Mouse (Mus musculus): Measurements from ENCODE around the gene Wasl. TPM values are rescaled to one million over a fixed set of nuclear protein-coding genes. Genes with fewer than 3 reads are reported as not detected.

The Wasl gene
- polyA plus RNA-seq, 1 experiment from 2014 or later: 76.6 TPM

DNA sequence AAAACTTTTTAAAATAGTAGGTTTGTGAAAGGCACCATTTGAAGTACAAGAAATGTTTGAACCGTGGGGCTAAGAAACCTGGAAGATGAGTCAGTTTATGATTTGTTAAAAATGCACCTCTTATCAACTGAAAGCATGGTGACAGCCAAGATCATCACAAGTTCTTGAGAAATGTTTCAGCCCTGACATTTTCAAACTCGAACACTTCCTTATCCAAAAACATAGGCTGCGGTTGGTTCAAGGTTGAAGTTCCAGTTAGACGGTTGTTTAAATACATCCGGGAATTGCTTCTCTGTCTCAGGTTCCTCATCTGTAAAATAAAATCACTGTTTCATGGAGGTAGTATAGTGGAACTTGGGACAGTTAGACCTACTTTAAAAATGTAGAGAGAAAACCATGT, 1.4 kb upstream of the Wasl start:
- 81% methylated on average over 5 of the region's 5 CpGs for WGBS
- Histone ChIP-seq H3K27me3 (replicated peaks; ENCODE audit: control insufficient read depth, insufficient read depth, low read length) (no peaks in the 10 kb centered on the region), H3K36me3 (ENCODE audit: control insufficient read depth, insufficient read depth, low read length) (no peaks in the 10 kb centered on the region), H3K9ac (ENCODE audit: low read depth, low read length) (no peak overlapping the region), H3K4me1 (ENCODE audit: control insufficient read depth, insufficient read depth, low read length) (peaks cover 11% of the 10 kb centered on the region), H3K4me3 (ENCODE audit: low read length) (no peak overlapping the region), H3K27ac (ENCODE audit: low read length) (no peak overlapping the region), H3K9me3 (ENCODE audit: control insufficient read depth, low read length) (no peaks in the 10 kb centered on the region), H3K4me2 (ENCODE audit: low read depth, low read length) (no peak overlapping the region)
- ATAC-seq: no peak

DNA sequence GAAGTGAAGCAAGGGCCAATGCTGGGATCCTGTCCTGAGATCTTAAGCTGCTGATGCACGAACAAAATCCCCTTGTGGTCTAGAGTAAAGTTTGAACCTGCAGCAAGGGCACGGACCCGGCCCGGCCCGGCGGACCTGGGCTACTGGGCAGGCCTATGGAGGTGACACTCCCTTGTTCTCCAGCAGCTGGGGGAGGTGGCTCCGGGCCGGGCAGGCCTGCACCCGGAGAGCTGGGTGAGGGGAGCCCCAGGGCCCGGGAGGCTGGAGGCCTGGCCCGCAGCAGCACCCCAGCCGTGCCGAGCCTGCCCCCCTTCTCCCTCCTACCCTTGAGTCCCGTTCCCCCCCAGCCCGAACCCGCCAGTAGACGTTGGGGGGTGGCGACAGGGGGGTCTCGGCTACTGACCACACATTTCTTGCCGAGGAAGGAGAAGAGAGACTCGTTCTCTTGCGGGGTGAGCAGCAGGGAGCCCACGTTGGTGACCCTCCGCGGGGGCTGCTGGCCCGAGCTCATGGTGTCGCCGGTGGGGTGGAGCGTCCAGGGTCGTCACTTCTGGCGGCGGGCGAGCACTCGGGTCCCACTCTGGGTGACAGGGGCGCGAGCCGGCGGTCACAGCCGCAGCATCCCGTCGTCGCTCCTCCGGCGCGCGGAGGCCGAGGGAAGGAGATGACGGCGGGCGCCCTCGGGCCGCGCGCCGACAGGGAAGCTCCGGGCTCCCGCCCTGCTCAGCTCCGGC, 509 bp downstream of the Wasl start:
- Histone ChIP-seq H3K4me3 (ENCODE audit: low read length) (peak overlapping the region; percentile 93), H3K4me2 (ENCODE audit: low read depth, low read length) (peak overlapping the region; percentile 71), H3K27ac (ENCODE audit: low read length) (peak overlapping the region; percentile 97), H3K9me3 (ENCODE audit: control insufficient read depth, low read length) (no peaks in the 10 kb centered on the region), H3K9ac (ENCODE audit: low read depth, low read length) (peak overlapping the region; percentile 97), H3K4me1 (ENCODE audit: control insufficient read depth, insufficient read depth, low read length) (peaks cover 11% of the 10 kb centered on the region), H3K27me3 (replicated peaks; ENCODE audit: control insufficient read depth, insufficient read depth, low read length) (no peaks in the 10 kb centered on the region), H3K36me3 (ENCODE audit: control insufficient read depth, insufficient read depth, low read length) (no peaks in the 10 kb centered on the region)
- peak; percentile 73 for ATAC-seq
- under 1% methylated on average over 55 of the region's 58 CpGs for WGBS

DNA sequence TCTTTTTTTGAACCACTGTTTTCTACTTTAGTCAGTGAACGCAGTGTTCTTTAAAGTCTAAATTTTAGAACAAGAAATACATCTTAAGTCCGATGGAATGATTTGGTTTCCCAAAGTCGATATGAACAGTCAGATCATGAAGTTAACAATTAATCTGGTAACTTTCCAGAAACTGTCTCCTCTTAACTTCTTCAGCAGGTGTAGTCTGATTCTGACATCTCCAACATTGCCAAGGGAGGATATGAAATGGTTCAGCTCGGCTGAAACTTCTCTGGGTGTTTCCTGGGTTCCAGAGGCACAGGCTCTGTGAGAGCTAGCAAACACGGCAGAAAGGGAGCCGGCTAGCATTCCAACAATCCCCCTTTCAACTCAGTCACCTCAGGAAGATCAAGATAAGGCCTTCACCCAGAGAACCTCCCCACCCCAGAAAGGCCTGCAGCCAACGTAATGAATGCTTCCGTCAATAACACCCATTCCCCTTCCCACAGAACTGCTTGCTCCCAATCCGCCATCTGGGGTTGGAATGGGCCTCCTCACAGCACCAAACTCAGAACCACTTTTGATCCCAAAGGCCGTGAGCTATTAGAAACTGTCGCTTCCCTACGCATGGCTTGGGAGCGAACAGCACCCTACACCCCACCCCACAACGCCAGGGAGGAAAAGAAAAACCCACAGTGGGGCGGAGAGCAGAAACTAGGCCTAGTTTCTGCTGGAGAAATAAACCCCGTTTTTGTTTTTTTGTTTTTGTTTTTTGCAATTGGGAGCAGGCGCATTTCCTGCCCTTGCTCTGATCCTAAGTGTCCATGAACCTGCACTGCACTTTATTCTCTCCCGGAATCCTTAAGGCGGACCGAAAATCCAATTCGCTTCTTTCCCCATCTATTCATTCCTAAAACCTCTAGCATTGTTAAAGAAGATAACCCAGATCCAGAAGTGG, 1.3 kb downstream of the Wasl start:
- peak overlapping the region; percentile 97 for H3K9ac ChIP-seq (ENCODE audit: low read depth, low read length)
- H3K27ac ChIP-seq (ENCODE audit: low read length): peak overlapping the region; percentile 97
- 7% methylated on average over 21 of the region's 21 CpGs for WGBS
- no peaks in the 10 kb centered on the region for H3K9me3 ChIP-seq (ENCODE audit: control insufficient read depth, low read length)
- H3K4me3 ChIP-seq (ENCODE audit: low read length): peak overlapping the region; percentile 93
- no peaks in the 10 kb centered on the region for H3K27me3 ChIP-seq (replicated peaks; ENCODE audit: control insufficient read depth, insufficient read depth, low read length)
- H3K4me2 ChIP-seq (ENCODE audit: low read depth, low read length): peak overlapping the region; percentile 71
- peak; percentile 16; the same call in 1 of the 2 replicates for ATAC-seq
- no peaks in the 10 kb centered on the region for H3K36me3 ChIP-seq (ENCODE audit: control insufficient read depth, insufficient read depth, low read length)
- H3K4me1 ChIP-seq (ENCODE audit: control insufficient read depth, insufficient read depth, low read length): peaks cover 11% of the 10 kb centered on the region

GRCm38 (mm10) chr6:24662483-24662882, 2.3 kb downstream of the Wasl start:
- peaks cover 14% of the 10 kb centered on the region for H3K4me1 ChIP-seq (ENCODE audit: control insufficient read depth, insufficient read depth, low read length)
- H3K4me2 ChIP-seq (ENCODE audit: low read depth, low read length): peak overlapping the region; percentile 35; the same call in 1 of the 2 replicates
- no peak for ATAC-seq
- no peaks in the 10 kb centered on the region for H3K27me3 ChIP-seq (replicated peaks; ENCODE audit: control insufficient read depth, insufficient read depth, low read length)
- 39% methylated on average over 4 of the region's 4 CpGs for WGBS
- H3K4me3 ChIP-seq (ENCODE audit: low read length): peak overlapping the region; percentile 12; the same call in 1 of the 2 replicates
- H3K9me3 ChIP-seq (ENCODE audit: control insufficient read depth, low read length): no peaks in the 10 kb centered on the region
- no peak overlapping the region for H3K27ac ChIP-seq (ENCODE audit: low read length)
- H3K9ac ChIP-seq (ENCODE audit: low read depth, low read length): no peak overlapping the region
- H3K36me3 ChIP-seq (ENCODE audit: control insufficient read depth, insufficient read depth, low read length): no peaks in the 10 kb centered on the region

DNA sequence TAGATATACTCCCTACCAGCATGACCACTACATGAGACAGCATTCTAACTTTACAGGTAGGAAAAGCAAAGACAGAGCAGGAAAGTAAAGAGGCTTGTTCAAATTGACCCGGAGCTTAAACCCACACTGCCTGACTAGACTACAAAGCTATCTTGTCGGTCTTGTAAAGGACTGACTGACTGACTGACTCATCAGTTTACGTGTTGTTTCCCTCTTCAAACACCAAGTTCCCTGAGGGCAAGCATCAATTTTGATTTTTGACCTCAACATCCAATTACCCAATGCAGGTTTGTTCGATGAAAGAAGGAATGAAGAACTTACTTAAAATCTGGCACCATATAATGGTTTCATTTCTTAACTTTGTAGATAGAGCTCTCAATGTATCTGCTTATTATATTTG, 2.9 kb downstream of the Wasl start:
- no peak for ATAC-seq
- Histone ChIP-seq H3K9me3 (ENCODE audit: control insufficient read depth, low read length) (no peaks in the 10 kb centered on the region), H3K27ac (ENCODE audit: low read length) (no peak overlapping the region), H3K9ac (ENCODE audit: low read depth, low read length) (no peak overlapping the region), H3K4me1 (ENCODE audit: control insufficient read depth, insufficient read depth, low read length) (peaks cover 15% of the 10 kb centered on the region), H3K27me3 (replicated peaks; ENCODE audit: control insufficient read depth, insufficient read depth, low read length) (no peaks in the 10 kb centered on the region), H3K36me3 (ENCODE audit: control insufficient read depth, insufficient read depth, low read length) (no peaks in the 10 kb centered on the region), H3K4me2 (ENCODE audit: low read depth, low read length) (no peak overlapping the region), H3K4me3 (ENCODE audit: low read length) (no peak overlapping the region)
- 62% methylated on average over 4 of the region's 4 CpGs for WGBS

GRCm38 (mm10) chr6:24657647-24658387, 7.0 kb downstream of the Wasl start:
- peak; percentile 23; the same call in 1 of the 2 replicates for ATAC-seq

DNA sequence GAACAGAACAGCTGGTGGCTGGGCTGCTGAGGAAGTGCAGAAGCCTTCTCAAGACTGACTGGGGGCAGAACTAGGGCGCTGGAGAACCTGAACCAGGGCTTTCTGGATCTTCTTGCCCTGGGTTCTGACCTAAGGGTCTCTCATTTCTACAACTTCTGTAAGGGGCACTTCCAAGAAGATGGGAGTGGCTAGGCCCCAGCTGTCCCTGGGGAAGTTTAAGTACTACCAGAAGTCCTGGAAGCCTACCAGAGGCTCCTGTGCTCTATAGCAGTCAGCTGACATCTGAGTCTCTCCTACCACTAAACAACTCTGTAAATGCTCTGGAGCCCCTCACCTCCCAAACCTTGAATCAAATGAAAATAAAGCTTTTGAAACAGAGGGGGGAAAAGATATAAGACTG, 8.7 kb downstream of the Wasl start:
- Histone ChIP-seq H3K4me2 (ENCODE audit: low read depth, low read length) (no peak overlapping the region), H3K4me3 (ENCODE audit: low read length) (no peak overlapping the region), H3K36me3 (ENCODE audit: control insufficient read depth, insufficient read depth, low read length) (no peaks in the 10 kb centered on the region), H3K9me3 (ENCODE audit: control insufficient read depth, low read length) (no peaks in the 10 kb centered on the region), H3K9ac (ENCODE audit: low read depth, low read length) (no peak overlapping the region), H3K27me3 (replicated peaks; ENCODE audit: control insufficient read depth, insufficient read depth, low read length) (no peaks in the 10 kb centered on the region), H3K4me1 (ENCODE audit: control insufficient read depth, insufficient read depth, low read length) (peaks cover 6% of the 10 kb centered on the region), H3K27ac (ENCODE audit: low read length) (no peak overlapping the region)
- no peak for ATAC-seq
- WGBS: 71% methylated on average over 1 of the region's 1 CpGs

More at GRCm38 (mm10) chr6:24657647-24658387, 7.0 kb downstream of the Wasl start:
- Histone ChIP-seq H3K27ac (ENCODE audit: low read length) (no peak overlapping the region), H3K36me3 (ENCODE audit: control insufficient read depth, insufficient read depth, low read length) (no peaks in the 10 kb centered on the region), H3K4me2 (ENCODE audit: low read depth, low read length) (no peak overlapping the region), H3K9me3 (ENCODE audit: control insufficient read depth, low read length) (no peaks in the 10 kb centered on the region), H3K9ac (ENCODE audit: low read depth, low read length) (no peak overlapping the region), H3K4me3 (ENCODE audit: low read length) (no peak overlapping the region), H3K27me3 (replicated peaks; ENCODE audit: control insufficient read depth, insufficient read depth, low read length) (no peaks in the 10 kb centered on the region), H3K4me1 (ENCODE audit: control insufficient read depth, insufficient read depth, low read length) (peaks cover 10% of the 10 kb centered on the region)
- 61% methylated on average over 10 of the region's 10 CpGs for WGBS

DNA sequence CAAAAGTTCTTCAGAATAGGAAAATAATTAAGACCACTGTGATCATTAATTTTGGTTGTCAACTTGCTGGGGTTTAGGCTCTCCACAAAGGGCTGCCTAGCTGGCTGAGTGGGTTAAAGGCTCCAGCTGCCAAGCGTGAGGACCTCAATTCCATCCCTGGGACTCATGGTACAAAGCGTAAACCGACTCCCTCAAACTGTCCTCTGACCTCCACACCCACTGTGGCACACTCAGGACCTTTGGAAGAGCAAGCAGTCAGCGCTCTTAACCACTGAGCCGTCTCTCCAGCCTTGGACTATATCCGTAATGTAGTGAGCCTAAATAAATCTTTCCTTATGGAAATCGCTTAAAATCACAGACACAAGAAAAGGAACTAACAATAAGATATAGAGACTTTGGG, 13.3 kb downstream of the Wasl start:
- H3K9me3 ChIP-seq (ENCODE audit: control insufficient read depth, low read length): no peaks in the 10 kb centered on the region
- H3K9ac ChIP-seq (ENCODE audit: low read depth, low read length): no peak overlapping the region
- no peaks in the 10 kb centered on the region for H3K36me3 ChIP-seq (ENCODE audit: control insufficient read depth, insufficient read depth, low read length)
- no peak overlapping the region for H3K4me2 ChIP-seq (ENCODE audit: low read depth, low read length)
- ATAC-seq: peak; percentile 68; the same call in 1 of the 2 replicates
- H3K4me3 ChIP-seq (ENCODE audit: low read length): no peak overlapping the region
- H3K27ac ChIP-seq (ENCODE audit: low read length): no peak overlapping the region
- H3K27me3 ChIP-seq (replicated peaks; ENCODE audit: control insufficient read depth, insufficient read depth, low read length): no peaks in the 10 kb centered on the region
- 69% methylated on average over 7 of the region's 7 CpGs for WGBS
- H3K4me1 ChIP-seq (ENCODE audit: control insufficient read depth, insufficient read depth, low read length): peaks cover 8% of the 10 kb centered on the region

GRCm38 (mm10) chr6:24650719-24651118, 14.1 kb downstream of the Wasl start:
- no peaks in the 10 kb centered on the region for H3K27me3 ChIP-seq (replicated peaks; ENCODE audit: control insufficient read depth, insufficient read depth, low read length)
- H3K36me3 ChIP-seq (ENCODE audit: control insufficient read depth, insufficient read depth, low read length): no peaks in the 10 kb centered on the region
- H3K4me3 ChIP-seq (ENCODE audit: low read length): no peak overlapping the region
- no peak overlapping the region for H3K9ac ChIP-seq (ENCODE audit: low read depth, low read length)
- no peak overlapping the region for H3K4me2 ChIP-seq (ENCODE audit: low read depth, low read length)
- H3K4me1 ChIP-seq (ENCODE audit: control insufficient read depth, insufficient read depth, low read length): peaks cover 8% of the 10 kb centered on the region
- H3K27ac ChIP-seq (ENCODE audit: low read length): no peak overlapping the region
- WGBS: 70% methylated on average over 3 of the region's 3 CpGs
- no peaks in the 10 kb centered on the region for H3K9me3 ChIP-seq (ENCODE audit: control insufficient read depth, low read length)
- no peak; the same call in 1 of the 2 replicates for ATAC-seq
